Mouse (Mus musculus) hindbrain, postnatal 0 days (tissue): Measurements from ENCODE around the gene Tfap2a. TPM values are rescaled to one million over a fixed set of nuclear protein-coding genes. Genes with fewer than 3 reads are reported as not detected.

Experiments
- ATAC-seq: fragments of 200-750 bp; cut with Nextera tagmentation; 2 replicates; pipeline ENCODE4 v1.8.0; 2017; ENCODE audit warnings: mild to moderate bottlenecking, moderate TSS enrichment, moderate library complexity
- DNase-seq: peaks from one replicate; pipeline ENCODE4 v3.0.0-alpha.2; 2015; ENCODE audit warnings: low spot score
- H3K27ac ChIP-seq: fragments of 300-500 bp; sonication (generic); 2 replicates; pipeline ENCODE4 v1.5.1; 2014; ENCODE audit warnings: mild to moderate bottlenecking
- H3K27me3 ChIP-seq: fragments of 300-500 bp; sonication (generic); 2 replicates; pipeline ENCODE4 v1.6.1; 2014; ENCODE audit warnings: low read length, mixed read lengths; ENCODE audit not compliant: insufficient read depth
- H3K36me3 ChIP-seq: fragments of 300-500 bp; sonication (generic); 2 replicates; pipeline ENCODE4 v1.6.1; 2014; ENCODE audit warnings: low read length, mixed read lengths; ENCODE audit not compliant: insufficient read depth
- H3K4me1 ChIP-seq: fragments of 300-500 bp; sonication (generic); 2 replicates; pipeline ENCODE4 v1.6.1; 2014; ENCODE audit warnings: antibody characterized with exemption, low read length, mixed read lengths; ENCODE audit not compliant: insufficient read depth
- H3K4me2 ChIP-seq: fragments of 300-500 bp; sonication (generic); 2 replicates; pipeline ENCODE4 v1.6.1; 2014; ENCODE audit warnings: low read depth, mild to moderate bottlenecking, low read length, moderate library complexity, mixed read lengths
- H3K4me3 ChIP-seq: fragments of 300-500 bp; sonication (generic); 2 replicates; pipeline ENCODE4 v1.5.1; 2014; ENCODE audit warnings: low read length
- H3K9ac ChIP-seq: fragments of 300-500 bp; sonication (generic); replicated peaks from 2 replicates; pipeline ENCODE4 v1.6.1; 2014; ENCODE audit warnings: mild to moderate bottlenecking, low read length, moderate library complexity, mixed read lengths
- H3K9me3 ChIP-seq: fragments of 300-500 bp; sonication (generic); 2 replicates; pipeline ENCODE4 v1.6.1; 2016; ENCODE audit warnings: low read length, mixed read lengths
- CTCF ChIP-seq: IDR thresholded peaks from 2 replicates; pipeline ENCODE4 v1.5.1; 2016; ENCODE audit warnings: antibody characterized with exemption, control low read depth, low read depth
- WGBS: fragments of 180-500 bp; shearing (Covaris S2); extraction: QIAGEN DNeasy Blood & Tissue Kit; methylation state at CpG from one replicate; pipeline ENCODE4 v1.1.7; 2014; 5-methylcytosine and 5-hydroxymethylcytosine counted together
- polyA plus RNA-seq: library from polyadenylated mRNA; unstranded; fragments of >200 nt; fragmentation: Nextera tagmentation; extraction: Ambion mirVana; gene quantifications from 2 replicates; pipeline ENCODE4 v1.2.1, GENCODE M21; 2015
- total RNA-seq: library from RNA; depleted of rRNA; stranded (reverse); fragments of >200 nt; gene quantifications from 2 replicates; pipeline ENCODE4 v1.2.3, GENCODE M21; 2014

Gene Tfap2a
- total and polyA plus RNA-seq, 2 experiments from 2014 or later = 2.1 to 7.2 TPM

DNA sequence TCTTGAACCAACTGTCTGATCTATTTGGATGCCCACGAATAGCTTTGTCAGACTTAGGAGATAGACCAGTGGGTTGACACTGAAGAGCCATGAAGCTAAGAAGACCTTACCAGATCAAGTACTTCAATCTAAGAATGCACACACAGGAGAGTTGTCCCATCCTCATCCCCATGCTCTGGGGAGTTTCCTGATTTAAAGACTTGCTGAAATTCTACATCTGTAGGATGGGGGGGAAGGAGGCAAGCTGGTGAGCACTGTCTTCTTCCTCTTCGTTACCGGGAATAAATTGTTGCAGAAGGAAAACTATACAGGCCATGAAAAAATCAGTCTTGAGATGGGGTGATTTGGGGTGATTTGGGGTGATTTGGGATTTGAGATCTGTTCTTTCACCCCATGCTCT lies 30.5 kb downstream of the Tfap2a start:
- no peaks in the 10 kb centered on the region for H3K9me3 ChIP-seq
- no peaks in the 10 kb centered on the region for H3K4me1 ChIP-seq
- H3K36me3 ChIP-seq = no peaks in the 10 kb centered on the region
- DNase-seq = no peak
- 12% methylated on average over 3 of the region's 3 CpGs for WGBS
- H3K27me3 ChIP-seq = peaks cover 93% of the 10 kb centered on the region
- no peak for ATAC-seq
- no peak for TF ChIP-seq CTCF
- H3K27ac ChIP-seq = no peak overlapping the region
- no peak overlapping the region for H3K9ac ChIP-seq
- H3K4me2 ChIP-seq = no peak overlapping the region
- no peak overlapping the region for H3K4me3 ChIP-seq

DNA sequence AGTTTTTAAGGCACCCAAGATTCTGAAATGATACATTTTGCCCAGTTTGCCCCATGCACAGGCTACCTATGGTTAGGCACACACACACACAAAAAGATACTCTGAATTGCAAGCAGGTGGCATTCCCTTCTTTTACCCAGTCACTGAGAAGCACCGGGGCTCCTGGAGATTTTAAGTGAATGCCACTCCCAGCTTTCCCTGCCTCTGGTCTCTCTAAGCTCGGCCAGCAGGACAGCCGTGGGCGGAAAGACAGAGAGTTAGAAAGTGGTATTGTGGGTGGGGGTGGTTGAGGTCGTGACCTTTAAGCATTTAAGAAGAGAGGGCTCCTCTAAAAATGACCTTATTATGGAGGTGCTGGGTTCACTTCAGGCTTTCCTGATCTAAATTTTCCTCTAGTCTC lies 31.6 kb downstream of the Tfap2a start:
- no peak for TF ChIP-seq CTCF
- Histone ChIP-seq H3K4me3 (no peak overlapping the region), H3K27me3 (peaks cover 93% of the 10 kb centered on the region), H3K27ac (no peak overlapping the region), H3K9ac (no peak overlapping the region), H3K4me2 (no peak overlapping the region), H3K36me3 (no peaks in the 10 kb centered on the region), H3K9me3 (no peaks in the 10 kb centered on the region), H3K4me1 (no peaks in the 10 kb centered on the region)
- DNase-seq (no peak), ATAC-seq (no peak)
- WGBS = 10% methylated on average over 5 of the region's 5 CpGs

DNA sequence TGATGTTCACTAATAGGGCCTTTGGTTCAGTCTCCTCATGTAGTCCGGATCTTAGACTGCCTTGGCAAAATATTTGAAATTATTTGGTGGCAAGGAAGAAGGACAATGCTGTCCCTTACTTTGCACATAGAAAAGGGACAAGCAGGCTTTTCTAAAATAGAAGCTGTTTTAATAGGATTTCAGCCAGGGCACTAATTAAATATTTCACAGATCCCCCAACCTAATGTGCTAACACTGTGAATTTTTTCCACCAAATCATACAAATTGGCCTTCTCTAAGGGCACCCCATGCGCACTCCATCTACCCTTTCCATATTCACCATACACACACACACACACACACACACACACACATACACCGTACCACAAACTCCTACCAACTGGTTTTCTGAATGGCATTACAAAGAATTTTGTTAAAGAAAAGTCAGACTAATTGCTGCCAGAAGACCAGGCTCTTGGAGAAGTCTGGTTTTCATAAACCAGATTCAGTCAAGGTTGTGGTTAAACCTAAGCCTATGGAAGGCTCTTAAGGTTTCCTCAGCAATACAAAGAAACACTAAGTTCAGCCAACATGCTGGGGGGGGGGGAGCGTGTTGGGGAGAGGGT lies 32.3 kb downstream of the Tfap2a start:
- Histone ChIP-seq H3K27me3 (peaks cover 92% of the 10 kb centered on the region), H3K9me3 (no peaks in the 10 kb centered on the region), H3K4me3 (no peak overlapping the region), H3K27ac (no peak overlapping the region), H3K36me3 (no peaks in the 10 kb centered on the region), H3K9ac (no peak overlapping the region), H3K4me2 (no peak overlapping the region), H3K4me1 (no peaks in the 10 kb centered on the region)
- DNase-seq (no peak), ATAC-seq (no peak)
- 20% methylated on average over 4 of the region's 4 CpGs for WGBS
- no peak for TF ChIP-seq CTCF

DNA sequence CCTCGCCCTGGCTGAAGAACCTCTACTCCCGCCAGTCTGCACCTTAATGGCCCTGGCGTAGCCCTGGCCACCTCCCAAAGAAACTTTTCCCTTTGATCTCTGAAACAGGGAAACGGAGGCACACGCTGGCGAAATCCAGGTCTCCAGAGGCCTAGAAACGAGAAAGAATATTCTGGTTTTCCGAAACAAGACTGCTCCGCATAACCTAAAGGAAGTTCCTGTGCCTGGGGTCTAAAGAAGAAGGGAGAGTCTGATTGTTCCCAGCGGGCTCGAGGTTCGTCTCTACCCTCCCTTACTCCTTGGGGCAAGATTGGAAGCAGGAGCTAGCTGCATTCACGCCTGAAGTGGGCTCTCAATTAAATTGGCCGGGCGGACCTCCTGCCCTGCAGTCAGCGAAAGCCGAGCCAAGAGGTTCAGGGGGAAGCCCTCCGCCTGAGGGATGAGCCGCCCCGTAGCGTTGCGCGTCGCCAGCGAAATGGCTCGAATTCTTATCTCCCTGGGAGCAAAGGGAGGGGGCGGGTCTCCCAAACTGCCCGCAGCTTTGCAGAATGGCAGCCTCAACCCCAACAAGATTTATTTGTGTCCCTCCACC lies 33.2 kb downstream of the Tfap2a start:
- H3K9ac ChIP-seq = no peak overlapping the region
- no peak for TF ChIP-seq CTCF
- no peaks in the 10 kb centered on the region for H3K9me3 ChIP-seq
- DNase-seq (no peak), ATAC-seq (no peak)
- H3K4me3 ChIP-seq = peak overlapping the region; percentile 31; the same call in 1 of the 2 replicates
- 2% methylated on average over 28 of the region's 28 CpGs for WGBS
- H3K27me3 ChIP-seq = peaks cover 89% of the 10 kb centered on the region
- no peak overlapping the region for H3K27ac ChIP-seq
- no peaks in the 10 kb centered on the region for H3K36me3 ChIP-seq
- no peaks in the 10 kb centered on the region for H3K4me1 ChIP-seq
- H3K4me2 ChIP-seq = peak overlapping the region; percentile 48

DNA sequence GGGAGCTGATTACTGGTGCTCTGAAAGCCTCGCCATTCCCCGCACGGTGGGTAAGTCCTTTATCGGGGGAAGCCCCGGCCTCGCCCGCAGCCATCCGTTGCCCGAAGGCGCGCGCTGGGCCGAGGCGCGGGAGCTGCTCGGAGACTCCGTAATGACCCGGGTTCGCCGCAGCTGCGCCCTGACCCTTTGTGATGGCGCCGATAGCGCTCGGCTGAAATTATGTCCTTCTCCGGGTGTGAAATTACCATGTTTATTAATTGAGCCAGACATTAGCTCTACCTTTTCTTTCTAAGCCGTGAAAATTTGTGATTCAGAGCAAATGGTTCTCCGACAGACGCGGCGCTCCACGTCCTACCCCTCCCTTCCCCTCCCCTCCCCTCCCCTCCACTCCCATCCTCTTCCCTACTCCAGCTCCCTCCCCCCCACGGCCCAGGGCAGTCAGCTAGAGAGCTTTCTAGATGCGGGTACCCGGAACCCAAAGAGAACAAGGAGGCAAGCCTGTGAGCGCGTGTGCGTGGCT lies 34.1 kb downstream of the Tfap2a start:
- no peaks in the 10 kb centered on the region for H3K9me3 ChIP-seq
- peaks cover 83% of the 10 kb centered on the region for H3K27me3 ChIP-seq
- H3K4me1 ChIP-seq = no peaks in the 10 kb centered on the region
- no peak for DNase-seq
- H3K9ac ChIP-seq = no peak overlapping the region
- H3K36me3 ChIP-seq = no peaks in the 10 kb centered on the region
- no peak overlapping the region for H3K27ac ChIP-seq
- H3K4me3 ChIP-seq = peak overlapping the region; percentile 31
- peak overlapping the region; percentile 48 for H3K4me2 ChIP-seq
- ATAC-seq = peak; percentile 61
- TF ChIP-seq CTCF = no peak
- WGBS = 2% methylated on average over 38 of the region's 38 CpGs

DNA sequence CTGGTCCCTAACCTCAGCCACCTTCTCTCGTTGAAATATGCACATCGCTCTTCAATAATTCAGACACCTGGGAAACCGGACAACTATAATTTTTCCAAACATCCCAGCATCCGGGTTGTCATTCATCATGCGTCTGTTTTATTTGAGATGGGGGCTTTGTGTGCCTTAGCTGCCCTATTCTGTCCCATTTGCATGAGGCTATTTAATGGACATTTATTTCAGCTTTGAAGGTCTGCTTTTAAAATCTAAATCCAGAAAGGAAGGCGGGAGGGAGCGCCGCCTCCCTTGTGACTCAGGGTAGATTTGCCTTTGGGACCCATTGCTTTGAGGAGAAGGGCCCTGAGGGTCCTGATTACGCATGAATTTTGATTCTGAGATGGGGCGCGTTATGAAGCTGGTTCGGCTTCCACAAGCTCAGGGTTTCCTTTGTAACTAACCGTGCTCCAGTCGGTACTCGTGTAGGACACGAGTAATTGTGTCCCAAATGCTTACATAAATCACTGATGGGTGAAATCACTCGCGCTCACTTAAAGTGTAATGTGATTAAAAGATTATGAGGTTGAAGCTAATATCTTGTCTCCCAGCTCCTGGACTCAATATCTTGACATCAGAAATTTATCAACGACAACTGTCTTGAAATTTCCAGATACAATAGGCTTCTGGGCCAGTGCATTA lies 34.9 kb downstream of the Tfap2a start:
- no peak for TF ChIP-seq CTCF
- WGBS = 3% methylated on average over 19 of the region's 19 CpGs
- H3K4me3 ChIP-seq = no peak overlapping the region
- no peaks in the 10 kb centered on the region for H3K9me3 ChIP-seq
- H3K4me2 ChIP-seq = no peak overlapping the region
- H3K27ac ChIP-seq = no peak overlapping the region
- no peaks in the 10 kb centered on the region for H3K36me3 ChIP-seq
- H3K4me1 ChIP-seq = no peaks in the 10 kb centered on the region
- DNase-seq = no peak
- no peak for ATAC-seq
- no peak overlapping the region for H3K9ac ChIP-seq
- H3K27me3 ChIP-seq = peaks cover 77% of the 10 kb centered on the region
